Mouse (Mus musculus): ENCODE measurements around the gene Slc22a5. TPM values are rescaled to one million over a fixed set of nuclear protein-coding genes. Genes with fewer than 3 reads are reported as not detected.

Slc22a5 gene
- polyA plus RNA-seq (2015; fragmentation: Illumina TruSeq; extraction: RNeasy Lipid Tissue Mini Kit (QIAGEN cat#74804); ENCODE audit: low read depth, low replicate concordance), result 9.6 TPM

DNA sequence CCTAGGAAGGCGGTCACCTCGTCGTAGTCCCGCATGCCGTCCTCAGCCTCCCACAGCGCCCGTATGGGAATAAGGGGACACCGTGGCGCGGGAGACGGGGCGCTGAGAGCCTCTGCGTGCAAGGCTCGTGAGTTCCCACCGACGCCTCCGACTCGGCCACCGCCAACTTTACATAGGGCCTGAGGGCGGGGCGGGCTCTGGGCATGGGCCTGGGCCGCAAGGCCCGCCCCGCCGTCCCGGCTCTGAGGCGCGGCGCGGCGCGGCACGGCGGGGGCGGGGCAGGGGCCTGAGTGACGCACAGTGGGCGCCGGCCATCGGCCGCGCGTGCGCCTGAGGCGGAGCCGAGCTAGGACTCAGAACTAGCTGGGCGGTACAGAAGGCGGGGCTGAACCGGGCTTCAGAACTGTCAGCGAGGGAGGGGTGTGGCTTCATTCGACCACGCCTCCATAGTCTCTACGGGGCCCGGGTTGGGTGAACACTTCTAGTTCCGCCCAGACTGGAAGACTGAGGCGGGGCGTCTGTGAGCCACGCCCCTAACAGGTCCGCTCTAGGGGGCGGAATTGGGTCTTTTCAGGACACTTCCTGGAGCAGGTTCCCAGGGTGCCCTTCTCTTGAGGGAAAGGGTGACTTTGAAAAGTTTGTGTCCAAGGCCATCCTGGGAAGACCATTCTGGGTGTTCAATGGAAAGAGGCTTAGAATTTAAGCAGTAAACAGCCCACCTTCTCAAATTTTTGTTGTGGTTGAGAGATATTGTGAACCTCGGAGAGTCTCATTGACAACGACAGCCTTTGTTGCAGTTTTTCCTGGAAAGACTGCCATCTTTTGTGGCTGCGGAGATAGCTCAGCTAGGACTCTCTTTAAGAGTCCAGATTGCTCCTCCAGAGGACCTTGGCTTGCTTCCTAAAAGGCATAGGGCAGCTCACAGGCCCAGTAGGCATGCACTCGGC lies at the start of gene Slc22a5:
Gene Slc22a5, minus strand, starts transcription at position 156 of the 947 bp plus-strand sequence.

DNA sequence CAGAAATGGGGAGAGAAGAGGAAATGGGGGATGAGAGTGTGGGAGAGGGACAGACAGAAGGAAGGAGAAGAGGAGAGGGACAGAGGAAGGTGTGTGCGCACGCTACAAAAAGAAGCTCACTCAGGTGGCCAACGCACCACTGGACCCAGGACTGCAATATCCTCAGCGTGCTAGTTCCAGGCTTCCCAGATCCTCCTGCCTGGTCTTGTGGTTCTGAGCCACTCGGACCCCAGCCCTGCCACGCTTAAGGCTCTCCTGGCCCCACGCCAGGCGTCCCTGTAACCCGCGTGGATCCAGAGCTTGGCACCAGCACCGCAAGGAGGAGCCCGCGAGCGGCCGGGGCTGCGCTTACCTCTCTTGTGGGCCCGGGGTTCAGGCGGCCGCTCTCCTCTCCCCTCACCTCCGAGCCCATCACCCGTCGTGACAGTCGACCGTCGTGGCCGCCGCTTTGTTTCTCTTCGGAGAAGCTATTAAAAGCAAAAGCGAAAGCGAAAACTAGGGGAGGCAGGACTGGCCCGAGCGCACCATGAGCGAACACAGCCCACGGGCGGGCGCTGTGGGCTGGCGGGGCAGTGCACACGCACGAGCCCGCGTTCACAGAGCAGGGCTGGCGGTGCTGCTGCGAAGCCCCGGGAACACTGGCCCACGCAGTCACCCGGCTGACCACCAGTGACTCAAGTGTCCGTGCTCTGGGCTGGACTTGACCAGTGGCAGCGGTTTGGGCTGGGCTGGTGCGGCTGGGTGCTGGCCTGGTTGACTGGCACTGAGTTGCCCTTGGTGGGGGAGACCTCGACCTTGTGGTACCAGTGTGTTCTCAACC lies 32.5 kb downstream of the Slc22a5 start, which contains the start of gene Gm12216:
Gene Gm12216, minus strand, starts transcription at position 496 of the 820 bp plus-strand sequence.

Other genes with a start within 250 kb of the Slc22a5 start
- 6.5 TPM for gene Rad50, start 184.3 kb downstream of the Slc22a5 start, polyA plus RNA-seq (2015; fragmentation: Illumina TruSeq; extraction: RNeasy Lipid Tissue Mini Kit (QIAGEN cat#74804); ENCODE audit: low read depth, low replicate concordance)
- not detected for gene Il5, start 170.9 kb downstream of the Slc22a5 start, polyA plus RNA-seq (2015; fragmentation: Illumina TruSeq; extraction: RNeasy Lipid Tissue Mini Kit (QIAGEN cat#74804); ENCODE audit: low read depth, low replicate concordance)
- gene Irf1, start 121.6 kb downstream of the Slc22a5 start, polyA plus RNA-seq (2015; fragmentation: Illumina TruSeq; extraction: RNeasy Lipid Tissue Mini Kit (QIAGEN cat#74804); ENCODE audit: low read depth, low replicate concordance), result 7.9 TPM
- 0.92 TPM for gene Gm17334, start 118.5 kb downstream of the Slc22a5 start, polyA plus RNA-seq (2015; fragmentation: Illumina TruSeq; extraction: RNeasy Lipid Tissue Mini Kit (QIAGEN cat#74804); ENCODE audit: low read depth, low replicate concordance)
- 2.8 TPM for gene Gm12216, start 32.4 kb downstream of the Slc22a5 start, polyA plus RNA-seq (2015; fragmentation: Illumina TruSeq; extraction: RNeasy Lipid Tissue Mini Kit (QIAGEN cat#74804); ENCODE audit: low read depth, low replicate concordance)
- 1.2 TPM for gene Slc22a21, start 88.7 kb upstream of the Slc22a5 start, polyA plus RNA-seq (2015; fragmentation: Illumina TruSeq; extraction: RNeasy Lipid Tissue Mini Kit (QIAGEN cat#74804); ENCODE audit: low read depth, low replicate concordance)
- gene Slc22a4, start 136.4 kb upstream of the Slc22a5 start, polyA plus RNA-seq (2015; fragmentation: Illumina TruSeq; extraction: RNeasy Lipid Tissue Mini Kit (QIAGEN cat#74804); ENCODE audit: low read depth, low replicate concordance), result 12.8 TPM
- gene Pdlim4, start 177.4 kb upstream of the Slc22a5 start, polyA plus RNA-seq (2015; fragmentation: Illumina TruSeq; extraction: RNeasy Lipid Tissue Mini Kit (QIAGEN cat#74804); ENCODE audit: low read depth, low replicate concordance), result 15.0 TPM
- 15.7 TPM for gene P4ha2, start 208.4 kb upstream of the Slc22a5 start, polyA plus RNA-seq (2015; fragmentation: Illumina TruSeq; extraction: RNeasy Lipid Tissue Mini Kit (QIAGEN cat#74804); ENCODE audit: low read depth, low replicate concordance)